Mouse (Mus musculus): ENCODE results near the gene Cdh11. TPM values are rescaled to one million over a fixed set of nuclear protein-coding genes. Genes with fewer than 3 reads are reported as not detected.

Cdh11 gene
- 55.2 and 59.2 TPM in 2 replicates for polyA plus RNA-seq (2016; fragmentation: Nextera tagmentation; extraction: Ambion mirVana)

GRCm38 (mm10) chr8:102785592-102786416 is at the start of gene Cdh11:
TSS of gene Cdh11 (minus strand) at chr8:102785642.
- DNase-seq (ENCODE audit: low spot score): peak; percentile 59
- WGBS: under 1% methylated on average over 23 of the region's 23 CpGs
- Histone ChIP-seq H3K36me3 (no peaks in the 10 kb centered on the region), H3K27me3 (ENCODE audit: low read depth, poor library complexity, severe bottlenecking) (peaks cover 65% of the 10 kb centered on the region), H3K27ac (replicated peaks) (peak within 1 kb of the TSS; percentile 92), H3K4me1 (peaks cover 38% of the 10 kb centered on the region), H3K4me3 (peak within 1 kb of the TSS; percentile 79), H3K9me3 (replicated peaks) (no peaks in the 10 kb centered on the region)

- Histone ChIP-seq H3K27me3 (ENCODE audit: low read depth, poor library complexity, severe bottlenecking) (no peaks in the 10 kb centered on the region), H3K4me1 (peaks cover 6% of the 10 kb centered on the region), H3K4me3 (no peak overlapping the region), H3K36me3 (no peaks in the 10 kb centered on the region), H3K9me3 (replicated peaks) (no peaks in the 10 kb centered on the region), H3K27ac (replicated peaks) (no peak overlapping the region)
- DNase-seq (ENCODE audit: low spot score): no peak
- WGBS: 68% methylated on average over 5 of the region's 5 CpGs
Measured at GRCm38 (mm10) chr8:102813959-102814358, 28.5 kb upstream of the Cdh11 start.

DNA sequence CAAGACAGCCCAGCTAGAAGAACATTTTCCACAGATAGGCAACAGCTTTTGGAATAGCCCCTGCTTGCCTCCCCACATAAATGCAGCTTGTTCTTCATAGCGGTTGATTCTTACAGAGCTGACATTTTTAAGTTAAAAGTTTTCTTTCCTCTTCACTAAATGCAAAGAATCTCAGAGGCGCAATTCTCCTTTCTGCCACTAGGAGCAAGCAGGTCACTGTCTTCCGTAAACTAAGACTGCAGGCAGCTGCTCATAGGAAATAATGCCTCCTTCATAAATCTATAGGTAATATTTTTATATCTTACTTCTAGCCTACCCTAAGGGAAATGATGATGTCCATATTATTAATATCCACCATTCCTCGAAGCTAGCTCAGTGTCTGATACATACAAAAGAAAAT is 4.9 kb upstream of the Cdh11 start:
- Histone ChIP-seq H3K4me3 (no peak overlapping the region), H3K27ac (replicated peaks) (no peak overlapping the region), H3K4me1 (peaks cover 17% of the 10 kb centered on the region), H3K9me3 (replicated peaks) (no peaks in the 10 kb centered on the region), H3K27me3 (ENCODE audit: low read depth, poor library complexity, severe bottlenecking) (peaks cover 43% of the 10 kb centered on the region), H3K36me3 (no peaks in the 10 kb centered on the region)
- WGBS: 27% methylated on average over 4 of the region's 4 CpGs
- no peak for DNase-seq (ENCODE audit: low spot score)

DNA sequence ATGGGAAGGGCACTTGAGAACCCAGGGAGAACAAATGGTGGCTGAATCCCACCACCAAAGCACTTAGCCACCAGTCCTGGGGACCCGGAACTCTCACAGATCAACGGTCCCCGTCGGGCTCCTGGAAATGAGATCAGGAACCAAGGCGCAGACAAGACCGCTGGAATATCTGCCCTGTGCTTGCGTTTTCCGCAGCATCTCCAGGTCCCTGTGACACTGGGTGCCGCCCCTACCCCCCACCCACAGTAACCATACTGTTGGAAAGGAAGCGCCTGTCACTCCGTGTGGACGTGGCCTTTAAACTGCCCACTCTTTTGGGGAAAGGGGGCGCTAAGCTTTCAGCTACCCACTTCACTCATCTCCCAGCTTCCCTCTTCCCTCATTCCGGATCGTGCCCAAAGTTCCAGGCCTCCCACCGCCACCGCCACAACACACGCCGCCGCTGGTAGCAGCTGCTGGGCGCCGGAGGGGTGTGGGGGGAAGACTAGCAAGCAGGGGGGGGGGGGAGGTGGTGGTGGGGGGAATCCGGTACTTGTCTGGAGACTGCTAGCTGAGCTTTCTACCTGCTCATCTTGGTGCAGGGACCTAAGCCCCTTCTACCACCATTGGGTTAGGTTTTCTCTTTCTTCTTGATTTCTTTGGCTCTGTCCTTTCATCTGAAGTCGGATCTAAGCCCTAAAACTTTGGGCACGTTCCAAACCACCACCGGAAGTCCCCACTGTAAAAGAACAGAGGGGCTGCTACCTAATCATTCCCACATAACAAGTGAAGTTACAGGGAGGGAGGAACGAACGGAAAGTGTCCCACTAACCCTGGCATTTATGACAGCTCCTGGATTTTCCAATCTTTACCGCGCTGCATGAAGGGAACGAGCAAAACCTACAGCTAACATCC is 1.3 kb upstream of the Cdh11 start:
- peak overlapping the region; percentile 92 for H3K27ac ChIP-seq (replicated peaks)
- H3K4me3 ChIP-seq: peak overlapping the region; percentile 79
- peaks cover 61% of the 10 kb centered on the region for H3K27me3 ChIP-seq (ENCODE audit: low read depth, poor library complexity, severe bottlenecking)

GRCm38 (mm10) chr8:102784835-102785455 is 497 bp downstream of the Cdh11 start:
- WGBS: under 1% methylated on average over 49 of the region's 55 CpGs

More for the DNA sequence above, 1.3 kb upstream of the Cdh11 start:
- Histone ChIP-seq H3K9me3 (replicated peaks) (no peaks in the 10 kb centered on the region), H3K36me3 (no peaks in the 10 kb centered on the region), H3K4me1 (peaks cover 38% of the 10 kb centered on the region)
- peak; percentile 59 for DNase-seq (ENCODE audit: low spot score)
- WGBS: 6% methylated on average over 30 of the region's 31 CpGs

DNA sequence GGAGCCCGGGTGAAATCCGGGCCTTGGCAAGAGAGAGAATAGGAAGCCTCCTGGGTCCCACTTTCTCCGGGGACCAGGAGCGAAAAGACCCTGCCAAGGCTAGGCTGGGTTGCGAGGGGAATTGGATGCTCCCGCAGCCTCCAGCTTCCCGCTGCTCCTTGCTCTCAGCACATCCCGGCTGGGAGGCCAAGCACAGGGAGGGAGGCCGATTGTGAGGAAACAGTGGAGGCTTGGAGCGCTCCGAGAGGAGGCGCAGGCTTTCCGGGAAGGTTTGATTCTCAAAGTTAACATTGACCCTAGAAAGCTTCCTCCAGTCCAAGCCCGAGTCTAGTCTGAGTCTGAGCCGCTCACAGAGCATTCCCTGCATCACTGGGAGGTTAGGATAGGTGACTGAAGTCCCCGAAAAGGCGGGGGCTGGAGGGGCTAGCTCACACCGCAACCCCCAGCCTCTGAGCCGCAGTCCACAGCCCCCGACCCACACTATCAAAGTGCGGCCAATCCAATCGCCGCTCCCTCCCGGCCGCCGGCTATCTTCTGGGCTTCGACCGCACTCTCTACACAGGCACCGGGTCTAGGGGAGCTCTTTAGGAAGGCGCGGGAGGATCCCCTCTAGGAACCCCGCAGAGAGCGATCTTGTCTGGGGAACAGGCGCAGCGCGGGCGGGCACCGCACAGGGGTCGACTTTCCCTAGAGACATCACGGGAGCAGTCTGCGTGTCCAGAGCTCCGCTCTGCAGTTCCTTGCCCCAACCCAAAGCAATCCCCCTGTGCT is 1.4 kb downstream of the Cdh11 start:
- under 1% methylated on average over 42 of the region's 42 CpGs for WGBS
- H3K36me3 ChIP-seq: no peaks in the 10 kb centered on the region
- DNase-seq (ENCODE audit: low spot score): peak; percentile 75

More at GRCm38 (mm10) chr8:102784835-102785455, 497 bp downstream of the Cdh11 start:
- peak; percentile 84 for DNase-seq (ENCODE audit: low spot score)
- Histone ChIP-seq H3K9me3 (replicated peaks) (no peaks in the 10 kb centered on the region), H3K36me3 (no peaks in the 10 kb centered on the region), H3K27ac (replicated peaks) (peak overlapping the region; percentile 92), H3K27me3 (ENCODE audit: low read depth, poor library complexity, severe bottlenecking) (peaks cover 68% of the 10 kb centered on the region), H3K4me1 (peaks cover 41% of the 10 kb centered on the region), H3K4me3 (peak overlapping the region; percentile 79)

GRCm38 (mm10) chr8:102782707-102783489 is 2.5 kb downstream of the Cdh11 start:
- Histone ChIP-seq H3K4me3 (peak overlapping the region; percentile 79), H3K4me1 (peaks cover 42% of the 10 kb centered on the region), H3K27ac (replicated peaks) (peak overlapping the region; percentile 92), H3K27me3 (ENCODE audit: low read depth, poor library complexity, severe bottlenecking) (peaks cover 71% of the 10 kb centered on the region), H3K36me3 (peaks cover 4% of the 10 kb centered on the region), H3K9me3 (replicated peaks) (no peaks in the 10 kb centered on the region)
- WGBS: 4% methylated on average over 11 of the region's 11 CpGs
- peak; percentile 28 for DNase-seq (ENCODE audit: low spot score)

More for the DNA sequence above, 1.4 kb downstream of the Cdh11 start:
- Histone ChIP-seq H3K4me1 (peaks cover 41% of the 10 kb centered on the region), H3K9me3 (replicated peaks) (no peaks in the 10 kb centered on the region), H3K4me3 (peak overlapping the region; percentile 79), H3K27me3 (ENCODE audit: low read depth, poor library complexity, severe bottlenecking) (peaks cover 72% of the 10 kb centered on the region), H3K27ac (replicated peaks) (peak overlapping the region; percentile 92)

DNA sequence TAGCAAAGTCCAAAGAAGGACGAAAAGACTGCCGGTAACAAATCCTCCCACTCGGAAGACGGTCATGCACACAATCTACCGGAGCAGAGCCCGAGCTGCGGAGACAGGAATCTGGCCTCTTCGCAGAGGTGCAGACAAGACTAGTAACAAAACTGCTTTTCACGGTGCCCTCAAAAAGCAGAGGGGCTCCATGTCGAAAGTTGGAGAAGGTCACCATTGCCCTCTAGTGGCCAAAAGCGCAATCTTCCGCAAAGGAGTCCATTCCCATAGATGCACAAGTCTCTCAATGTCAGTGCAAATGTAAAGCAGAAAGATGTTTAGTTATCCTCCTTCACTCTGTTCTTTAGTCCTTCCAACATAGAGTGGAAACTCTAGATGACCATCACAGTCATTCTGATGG is 4.5 kb downstream of the Cdh11 start:
- peaks cover 20% of the 10 kb centered on the region for H3K36me3 ChIP-seq
- H3K27ac ChIP-seq (replicated peaks): peak overlapping the region; percentile 50; the same call in 1 of the 2 replicates
- peaks cover 57% of the 10 kb centered on the region for H3K27me3 ChIP-seq (ENCODE audit: low read depth, poor library complexity, severe bottlenecking)
- 2% methylated on average over 12 of the region's 12 CpGs for WGBS
- peak; percentile 85 for DNase-seq (ENCODE audit: low spot score)
- peak overlapping the region; percentile 45 for H3K4me3 ChIP-seq
- peaks cover 32% of the 10 kb centered on the region for H3K4me1 ChIP-seq
- H3K9me3 ChIP-seq (replicated peaks): no peaks in the 10 kb centered on the region

DNA sequence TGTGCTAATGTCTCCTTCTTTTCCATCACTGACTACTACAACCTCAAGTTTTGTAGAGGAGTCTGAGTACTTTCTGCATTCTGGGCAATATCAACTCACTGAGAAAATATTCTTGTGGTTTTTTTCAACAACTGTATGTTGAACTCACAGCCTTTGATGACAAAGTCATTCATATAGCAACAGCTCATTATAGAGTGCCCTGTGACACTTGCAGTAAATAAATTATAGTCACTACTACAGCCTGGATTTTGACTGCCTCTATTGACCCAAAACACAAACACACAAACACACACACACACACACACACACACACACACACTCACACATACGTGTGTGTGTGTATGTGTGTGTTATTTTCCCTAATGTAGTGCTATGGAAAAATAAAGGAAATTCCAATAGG is 10.8 kb downstream of the Cdh11 start:
- peaks cover 2% of the 10 kb centered on the region; the same call in 1 of the 2 replicates for H3K4me1 ChIP-seq
- 83% methylated on average over 1 of the region's 1 CpGs for WGBS
- peaks cover 22% of the 10 kb centered on the region for H3K27me3 ChIP-seq (ENCODE audit: low read depth, poor library complexity, severe bottlenecking)
- H3K27ac ChIP-seq (replicated peaks): no peak overlapping the region
- peaks cover 28% of the 10 kb centered on the region for H3K36me3 ChIP-seq
- no peak overlapping the region for H3K4me3 ChIP-seq
- no peaks in the 10 kb centered on the region for H3K9me3 ChIP-seq (replicated peaks)
- DNase-seq (ENCODE audit: low spot score): no peak

DNA sequence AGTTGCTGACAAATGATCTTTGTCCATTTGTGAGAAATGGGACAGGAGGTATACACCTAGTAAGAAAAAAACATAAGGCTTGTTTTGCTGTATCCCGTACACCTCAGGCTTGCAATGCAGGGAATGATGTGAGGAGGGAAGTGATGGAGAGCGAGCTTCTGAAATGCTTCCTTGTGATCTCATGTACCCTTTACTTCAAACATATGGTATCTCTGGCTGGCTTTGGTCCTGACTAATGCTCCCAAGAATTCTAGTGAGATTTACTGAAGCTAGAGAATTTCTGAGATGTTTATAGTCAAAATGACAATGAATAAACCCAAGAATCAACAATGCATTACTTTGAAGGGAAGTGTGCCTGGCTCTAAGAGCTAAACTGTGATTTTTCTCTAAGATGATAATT is 14.0 kb downstream of the Cdh11 start:
- WGBS: 94% methylated on average over 2 of the region's 2 CpGs
- H3K27me3 ChIP-seq (ENCODE audit: low read depth, poor library complexity, severe bottlenecking): no peaks in the 10 kb centered on the region
- H3K4me3 ChIP-seq: no peak overlapping the region
- peaks cover 14% of the 10 kb centered on the region for H3K36me3 ChIP-seq
- no peaks in the 10 kb centered on the region for H3K9me3 ChIP-seq (replicated peaks)
- peaks cover 16% of the 10 kb centered on the region for H3K4me1 ChIP-seq
- no peak for DNase-seq (ENCODE audit: low spot score)
- no peak overlapping the region for H3K27ac ChIP-seq (replicated peaks)

- no peak overlapping the region for H3K27ac ChIP-seq (replicated peaks)
- WGBS: 95% methylated on average over 5 of the region's 5 CpGs
Measured at GRCm38 (mm10) chr8:102753839-102754238, 31.6 kb downstream of the Cdh11 start.

More at GRCm38 (mm10) chr8:102753839-102754238, 31.6 kb downstream of the Cdh11 start:
- H3K36me3 ChIP-seq: no peaks in the 10 kb centered on the region
- no peaks in the 10 kb centered on the region for H3K9me3 ChIP-seq (replicated peaks)
- DNase-seq (ENCODE audit: low spot score): no peak
- no peaks in the 10 kb centered on the region for H3K27me3 ChIP-seq (ENCODE audit: low read depth, poor library complexity, severe bottlenecking)
- H3K4me1 ChIP-seq: no peaks in the 10 kb centered on the region
- no peak overlapping the region for H3K4me3 ChIP-seq

All from midbrain, embryonic 10.5 days (tissue).